Mouse (Mus musculus) erythroblast, embryonic 14.5 days (primary cell): ENCODE data around the gene Phex. TPM values are rescaled to one million over a fixed set of nuclear protein-coding genes. Genes with fewer than 3 reads are reported as not detected.

Source experiments
- H3K27me3 ChIP-seq: 2 replicates; pipeline ENCODE4 v1.6.1; 2012; ENCODE audit warnings: inconsistent platforms; ENCODE audit not compliant: control insufficient read depth
- H3K36me3 ChIP-seq: 2 replicates; pipeline ENCODE4 v1.6.1; 2012; ENCODE audit warnings: mild to moderate bottlenecking, inconsistent platforms; ENCODE audit not compliant: control insufficient read depth
- H3K4me1 ChIP-seq: 2 replicates; pipeline ENCODE4 v1.6.1; 2012; ENCODE audit warnings: inconsistent platforms; ENCODE audit not compliant: control insufficient read depth
- H3K4me3 ChIP-seq: replicated peaks from 2 replicates; pipeline ENCODE3; 2012; ENCODE audit warnings: moderate library complexity, mild to moderate bottlenecking, inconsistent platforms
- H3K9me3 ChIP-seq: 2 replicates; pipeline ENCODE4 v1.6.1; 2012; ENCODE audit warnings: low read length, inconsistent platforms, mixed read lengths; ENCODE audit not compliant: control insufficient read depth
- GATA1 ChIP-seq: IDR thresholded peaks from 2 replicates; pipeline ENCODE4 v1.6.1; 2012; ENCODE audit warnings: low read length, inconsistent platforms, mixed read lengths
- TAL1 ChIP-seq: IDR thresholded peaks from 3 replicates; pipeline ENCODE4 v1.6.1; 2012; ENCODE audit warnings: low read length, inconsistent platforms, mixed read lengths
- polyA plus RNA-seq: library from polyadenylated mRNA; stranded (reverse); fragments of >175 nt; gene quantifications from 2 replicates; pipeline ENCODE4 v1.2.3, GENCODE M21; 2012

Phex gene
- polyA plus RNA-seq, 1 experiment, result not detected

- no peaks in the 10 kb centered on the region for H3K4me1 ChIP-seq
- H3K27me3 ChIP-seq, result no peaks in the 10 kb centered on the region
- no peak for TF ChIP-seq TAL1
- TF ChIP-seq GATA1, result no peak
- H3K4me3 ChIP-seq, result no peak overlapping the region
- no peaks in the 10 kb centered on the region for H3K9me3 ChIP-seq
- no peaks in the 10 kb centered on the region for H3K36me3 ChIP-seq
Measured at GRCm38 (mm10) chrX:157388419-157388818, 26.7 kb downstream of the Phex start.

- Histone ChIP-seq H3K27me3 (no peaks in the 10 kb centered on the region), H3K4me1 (no peaks in the 10 kb centered on the region), H3K36me3 (no peaks in the 10 kb centered on the region), H3K9me3 (no peaks in the 10 kb centered on the region), H3K4me3 (no peak overlapping the region)
- no peak for TF ChIP-seq GATA1
- TF ChIP-seq TAL1, result no peak
Measured at GRCm38 (mm10) chrX:157387025-157387424, 28.1 kb downstream of the Phex start.

GRCm38 (mm10) chrX:157378822-157379221 is 36.3 kb downstream of the Phex start:
- H3K4me3 ChIP-seq, result no peak overlapping the region
- H3K27me3 ChIP-seq, result no peaks in the 10 kb centered on the region
- H3K36me3 ChIP-seq, result no peaks in the 10 kb centered on the region
- no peaks in the 10 kb centered on the region for H3K4me1 ChIP-seq
- H3K9me3 ChIP-seq, result peaks cover 4% of the 10 kb centered on the region; the same call in 1 of the 2 replicates
- TF ChIP-seq GATA1, result no peak

- no peak overlapping the region for H3K4me3 ChIP-seq
- H3K9me3 ChIP-seq, result peaks cover 4% of the 10 kb centered on the region; the same call in 1 of the 2 replicates
- TF ChIP-seq TAL1 (no peak), GATA1 (no peak)
- H3K36me3 ChIP-seq, result no peaks in the 10 kb centered on the region
- no peaks in the 10 kb centered on the region for H3K27me3 ChIP-seq
- H3K4me1 ChIP-seq, result no peaks in the 10 kb centered on the region
Measured at GRCm38 (mm10) chrX:157377456-157377855, 37.7 kb downstream of the Phex start.

- Histone ChIP-seq H3K36me3 (no peaks in the 10 kb centered on the region), H3K4me3 (no peak overlapping the region), H3K27me3 (no peaks in the 10 kb centered on the region), H3K9me3 (peaks cover 4% of the 10 kb centered on the region; the same call in 1 of the 2 replicates), H3K4me1 (no peaks in the 10 kb centered on the region)
- TF ChIP-seq GATA1, result no peak
- no peak for TF ChIP-seq TAL1
Measured at GRCm38 (mm10) chrX:157373873-157374272, 41.2 kb downstream of the Phex start.

GRCm38 (mm10) chrX:157369166-157369565 is 45.9 kb downstream of the Phex start:
- Histone ChIP-seq H3K4me1 (no peaks in the 10 kb centered on the region), H3K36me3 (no peaks in the 10 kb centered on the region), H3K4me3 (no peak overlapping the region), H3K9me3 (no peaks in the 10 kb centered on the region), H3K27me3 (no peaks in the 10 kb centered on the region)
- no peak for TF ChIP-seq GATA1
- TF ChIP-seq TAL1, result no peak

- TF ChIP-seq TAL1 (no peak), GATA1 (no peak)
- no peaks in the 10 kb centered on the region for H3K36me3 ChIP-seq
- no peaks in the 10 kb centered on the region for H3K9me3 ChIP-seq
- H3K4me1 ChIP-seq, result no peaks in the 10 kb centered on the region
- no peak overlapping the region for H3K4me3 ChIP-seq
- H3K27me3 ChIP-seq, result no peaks in the 10 kb centered on the region
Measured at GRCm38 (mm10) chrX:157355521-157355920, 59.6 kb downstream of the Phex start.

- TF ChIP-seq TAL1 (no peak), GATA1 (no peak)
- Histone ChIP-seq H3K4me3 (no peak overlapping the region), H3K36me3 (no peaks in the 10 kb centered on the region), H3K27me3 (no peaks in the 10 kb centered on the region), H3K9me3 (no peaks in the 10 kb centered on the region), H3K4me1 (no peaks in the 10 kb centered on the region)
Measured at GRCm38 (mm10) chrX:157346201-157346600, 68.9 kb downstream of the Phex start.

GRCm38 (mm10) chrX:157334726-157335125 is 80.4 kb downstream of the Phex start:
- no peaks in the 10 kb centered on the region for H3K27me3 ChIP-seq
- no peaks in the 10 kb centered on the region for H3K4me1 ChIP-seq
- TF ChIP-seq TAL1 (no peak), GATA1 (no peak)
- no peak overlapping the region for H3K4me3 ChIP-seq
- no peaks in the 10 kb centered on the region for H3K9me3 ChIP-seq
- H3K36me3 ChIP-seq, result no peaks in the 10 kb centered on the region

- no peak overlapping the region for H3K4me3 ChIP-seq
- H3K9me3 ChIP-seq, result no peaks in the 10 kb centered on the region
- TF ChIP-seq TAL1, result no peak
- TF ChIP-seq GATA1, result no peak
- H3K27me3 ChIP-seq, result no peaks in the 10 kb centered on the region
- H3K36me3 ChIP-seq, result no peaks in the 10 kb centered on the region
- no peaks in the 10 kb centered on the region for H3K4me1 ChIP-seq
Measured at GRCm38 (mm10) chrX:157329821-157330220, 85.3 kb downstream of the Phex start.
